Mouse (Mus musculus) ES-Bruce4 (cell line): ENCODE measurements around the gene Ccdc163. TPM values are rescaled to one million over a fixed set of nuclear protein-coding genes. Genes with fewer than 3 reads are reported as not detected.

ENCODE experiments used
- H3K27ac ChIP-seq: 2 replicates; pipeline ENCODE4 v1.5.1; 2012; ENCODE audit warnings: low read length, inconsistent platforms; ENCODE audit not compliant: insufficient read depth
- H3K27me3 ChIP-seq: 2 replicates; pipeline ENCODE4 v1.6.1; 2012; ENCODE audit warnings: mild to moderate bottlenecking, low read length, inconsistent platforms; ENCODE audit not compliant: control insufficient read depth, poor library complexity, insufficient read depth, severe bottlenecking
- H3K36me3 ChIP-seq: 2 replicates; pipeline ENCODE4 v1.6.1; 2012; ENCODE audit warnings: inconsistent platforms, mild to moderate bottlenecking, low read length, moderate library complexity; ENCODE audit not compliant: control insufficient read depth, poor library complexity, insufficient read depth, severe bottlenecking
- H3K4me1 ChIP-seq: one replicate; pipeline ENCODE4 v1.8.1; 2011; ENCODE audit warnings: low read length; ENCODE audit not compliant: control insufficient read depth, insufficient read depth
- H3K4me3 ChIP-seq: 2 replicates; pipeline ENCODE4 v1.5.1; 2011; ENCODE audit warnings: low read depth, mild to moderate bottlenecking, low read length
- H3K9ac ChIP-seq: 2 replicates; pipeline ENCODE4 v1.6.1; 2012; ENCODE audit warnings: low read depth, mild to moderate bottlenecking, inconsistent platforms; ENCODE audit not compliant: poor library complexity, severe bottlenecking
- H3K9me3 ChIP-seq: replicated peaks from 2 replicates; pipeline ENCODE4 v1.6.1; 2012; ENCODE audit warnings: mild to moderate bottlenecking, low read length, inconsistent platforms; ENCODE audit not compliant: control insufficient read depth, poor library complexity, insufficient read depth, severe bottlenecking
- CTCF ChIP-seq: IDR thresholded peaks from one replicate; pipeline ENCODE4 v1.8.1; 2011; ENCODE audit warnings: low read depth, low read length
- EP300 ChIP-seq: IDR thresholded peaks from 2 replicates; pipeline ENCODE4 v1.6.1; 2011; ENCODE audit warnings: low read depth, low read length; ENCODE audit not compliant: insufficient read depth
- POLR2A ChIP-seq: IDR thresholded peaks from one replicate; pipeline ENCODE4 v1.8.1; 2011; ENCODE audit warnings: low read length; ENCODE audit not compliant: insufficient read depth
- polyA plus RNA-seq: library from polyadenylated mRNA; stranded (reverse); fragments of >200 nt; gene quantifications from 2 replicates; pipeline ENCODE4 v1.2.4, GENCODE M21; 2011; ENCODE audit warnings: low read depth; ENCODE audit not compliant: missing spikeins, insufficient read depth, insufficient read length

Ccdc163 gene
- polyA plus RNA-seq, 1 experiment: 45.2 TPM

DNA sequence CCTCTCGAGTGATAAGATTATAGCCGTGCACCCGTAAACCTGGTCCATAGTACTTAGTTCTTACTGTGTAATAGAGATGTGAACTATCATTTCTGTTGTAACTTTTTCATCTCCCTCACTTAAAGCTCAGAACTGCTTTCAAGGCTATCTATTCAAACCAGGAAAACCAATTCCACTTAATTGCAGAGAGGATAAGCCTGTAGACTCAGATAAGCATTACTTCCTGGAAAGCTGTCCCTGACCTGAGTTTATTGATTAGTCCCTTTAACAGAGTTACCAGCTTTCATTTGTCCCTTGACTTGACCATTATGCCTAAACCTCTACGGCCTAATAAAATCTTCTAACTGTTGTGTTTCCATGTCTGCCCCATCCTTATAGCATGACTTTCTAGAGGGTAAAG is 24.4 kb upstream of the Ccdc163 start:
- TF ChIP-seq EP300: no peak
- TF ChIP-seq POLR2A: no peak
- no peak for TF ChIP-seq CTCF
- Histone ChIP-seq H3K4me1 (no peaks in the 10 kb centered on the region), H3K27me3 (no peaks in the 10 kb centered on the region), H3K9ac (no peak overlapping the region), H3K36me3 (peaks cover 26% of the 10 kb centered on the region), H3K4me3 (no peak overlapping the region), H3K9me3 (no peaks in the 10 kb centered on the region), H3K27ac (0 out of 2 replicates have a peak overlapping the region, but pooled peaks have one; percentile 97)

DNA sequence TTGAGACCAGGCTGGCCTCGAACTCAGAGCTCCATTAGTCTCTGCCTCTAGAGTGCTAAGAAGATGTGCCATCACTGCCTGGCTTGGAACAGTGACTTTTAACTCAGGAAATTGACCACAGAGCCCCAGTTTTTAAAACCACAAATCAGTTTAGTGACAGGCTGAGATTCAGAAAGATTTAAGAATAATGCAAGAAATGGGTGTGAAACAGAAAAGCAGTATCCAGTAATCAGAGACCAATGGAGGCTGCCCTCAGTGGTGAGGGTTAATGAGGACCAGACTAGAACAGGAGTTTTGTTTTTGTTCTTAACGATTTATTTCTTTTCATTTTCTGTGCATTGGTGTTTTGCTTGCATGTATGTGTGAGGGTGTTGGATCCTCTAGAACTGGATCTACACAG is 23.6 kb upstream of the Ccdc163 start:
- Histone ChIP-seq H3K27me3 (no peaks in the 10 kb centered on the region), H3K9ac (peak overlapping the region; percentile 62), H3K4me1 (no peaks in the 10 kb centered on the region), H3K36me3 (peaks cover 33% of the 10 kb centered on the region), H3K9me3 (no peaks in the 10 kb centered on the region), H3K4me3 (peak overlapping the region; percentile 52; the same call in 1 of the 2 replicates), H3K27ac (peak overlapping the region; percentile 97)
- TF ChIP-seq EP300 (no peak), CTCF (no peak), POLR2A (no peak)

DNA sequence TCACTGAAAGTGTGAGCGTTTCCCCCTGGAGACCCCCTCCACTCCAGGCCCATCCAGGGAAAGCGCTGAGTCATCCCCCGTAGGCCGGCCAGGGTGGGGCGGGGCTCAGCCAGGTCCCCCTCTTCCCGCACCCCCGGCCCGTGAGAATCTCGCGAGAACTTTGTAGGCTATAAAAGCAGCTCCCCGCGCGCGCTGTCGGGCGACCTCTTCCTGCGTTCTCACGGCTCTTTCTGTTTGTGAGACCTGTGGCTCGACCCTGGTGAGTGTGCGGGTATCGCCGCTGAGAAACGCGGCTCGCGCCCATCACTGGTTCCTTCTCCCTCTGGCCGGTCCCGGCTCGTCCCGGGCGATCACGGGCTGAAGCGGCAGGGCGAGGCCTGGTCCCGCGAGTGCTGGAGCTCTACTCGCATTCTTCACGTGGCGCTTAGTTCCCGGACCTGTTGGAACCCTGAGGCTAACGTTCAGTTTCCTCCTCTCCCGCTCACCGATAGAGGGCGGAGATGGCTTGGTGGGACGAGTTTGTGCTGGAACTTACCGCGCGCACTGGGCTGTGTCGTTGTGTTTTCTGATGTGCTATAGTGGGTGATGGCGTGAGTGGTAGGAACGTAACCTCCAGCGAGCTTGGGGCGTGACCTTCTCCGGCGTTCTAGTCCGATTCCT is 22.8 kb upstream of the Ccdc163 start, which contains the start of gene Prdx1:
Gene Prdx1, plus strand, starts transcription at position 143 of the 660 bp plus-strand sequence.
- peak within 1 kb of the TSS; percentile 100 for H3K4me3 ChIP-seq

DNA sequence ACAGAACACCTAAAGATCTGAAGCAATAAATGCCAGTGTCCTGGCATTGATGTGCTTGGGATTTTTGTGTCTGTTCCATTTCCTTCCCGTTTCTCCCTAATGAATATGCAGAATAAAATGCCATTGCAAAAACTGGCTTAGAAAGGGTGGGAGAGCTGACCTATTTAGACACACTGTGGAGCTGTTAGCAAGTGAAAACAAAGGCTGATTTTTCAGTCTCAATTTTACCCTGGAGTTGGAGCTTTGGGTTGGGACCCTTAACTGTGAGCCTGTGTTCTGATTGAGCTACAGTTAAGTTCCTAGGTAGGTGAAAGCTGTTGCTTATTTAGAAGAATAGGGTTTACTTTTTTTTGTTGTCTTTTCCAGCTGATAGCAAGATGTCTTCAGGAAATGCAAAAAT is 21.3 kb upstream of the Ccdc163 start:
- no peaks in the 10 kb centered on the region for H3K27me3 ChIP-seq
- TF ChIP-seq POLR2A: no peak
- no peak for TF ChIP-seq CTCF
- no peak for TF ChIP-seq EP300
- H3K4me1 ChIP-seq: no peaks in the 10 kb centered on the region
- H3K9ac ChIP-seq: peak overlapping the region; percentile 62
- H3K27ac ChIP-seq: peak overlapping the region; percentile 62; the same call in 1 of the 2 replicates
- H3K9me3 ChIP-seq: no peaks in the 10 kb centered on the region
- H3K36me3 ChIP-seq: peaks cover 56% of the 10 kb centered on the region
- peak overlapping the region; percentile 100 for H3K4me3 ChIP-seq

More for the DNA sequence above, 22.8 kb upstream of the Ccdc163 start, which contains the start of gene Prdx1:
- H3K36me3 ChIP-seq: peaks cover 41% of the 10 kb centered on the region
- H3K9me3 ChIP-seq: no peaks in the 10 kb centered on the region
- no peaks in the 10 kb centered on the region for H3K27me3 ChIP-seq
- peak within 1 kb of the TSS; percentile 97 for H3K27ac ChIP-seq
- no peaks in the 10 kb centered on the region for H3K4me1 ChIP-seq
- H3K9ac ChIP-seq: peak within 1 kb of the TSS; percentile 62
- TF ChIP-seq EP300: peak; percentile 77
- TF ChIP-seq CTCF: peak; percentile 64
- peak; percentile 98 for TF ChIP-seq POLR2A

DNA sequence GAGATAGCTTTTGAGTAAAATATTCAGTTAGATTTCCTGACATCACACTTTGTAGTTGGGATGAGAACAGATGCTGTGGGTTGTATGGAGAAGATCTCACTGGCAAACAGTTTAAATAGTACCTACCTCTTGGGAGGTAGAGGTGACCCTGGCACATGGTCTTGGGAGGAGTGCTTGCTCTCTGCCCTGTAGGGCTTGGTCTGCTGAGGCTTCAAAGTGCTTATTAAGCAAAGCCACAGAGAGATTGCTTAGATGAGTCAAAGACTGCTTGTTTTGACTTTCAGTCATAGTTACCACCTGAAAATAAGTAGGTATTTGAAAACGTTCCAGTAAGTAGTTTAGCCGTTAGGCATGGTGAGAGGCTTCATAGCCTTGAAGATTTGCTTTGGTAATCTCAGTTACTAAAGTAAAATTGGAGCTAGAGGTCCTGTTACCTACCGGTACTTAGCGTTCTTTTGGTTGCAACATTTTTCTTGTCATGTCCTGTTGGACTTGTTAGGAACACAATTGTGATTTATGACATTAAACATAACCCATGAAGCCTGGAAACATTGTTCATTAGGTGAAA is 18.9 kb upstream of the Ccdc163 start:
- peak overlapping the region; percentile 34 for H3K4me3 ChIP-seq
- no peaks in the 10 kb centered on the region for H3K4me1 ChIP-seq
- TF ChIP-seq EP300 (no peak), CTCF (no peak), POLR2A (no peak)
- H3K9ac ChIP-seq: peak overlapping the region; percentile 62; the same call in 1 of the 2 replicates
- peak overlapping the region; percentile 11; the same call in 1 of the 2 replicates for H3K27ac ChIP-seq
- no peaks in the 10 kb centered on the region for H3K9me3 ChIP-seq
- H3K27me3 ChIP-seq: no peaks in the 10 kb centered on the region
- peaks cover 79% of the 10 kb centered on the region for H3K36me3 ChIP-seq

DNA sequence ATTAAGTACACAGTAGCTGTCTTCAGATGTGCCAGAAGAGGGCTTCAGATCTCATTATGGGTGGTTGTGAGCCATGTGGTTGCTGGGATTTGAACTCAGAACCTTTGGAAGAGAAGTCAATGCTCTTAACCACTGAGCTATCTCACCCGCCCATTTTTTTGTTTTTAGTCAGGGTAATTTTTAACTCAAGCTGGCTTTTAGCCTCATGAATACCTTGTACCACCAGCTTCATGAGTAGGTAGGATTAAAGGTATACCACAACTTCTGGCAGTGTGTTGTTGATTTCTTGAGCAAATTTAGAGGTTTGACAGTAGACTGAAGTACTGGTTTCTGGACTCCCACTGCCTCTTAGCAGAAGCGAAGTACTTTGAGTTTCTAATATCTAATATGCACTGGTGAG is 16.2 kb upstream of the Ccdc163 start:
- TF ChIP-seq EP300: no peak
- Histone ChIP-seq H3K27me3 (no peaks in the 10 kb centered on the region), H3K4me3 (no peak overlapping the region), H3K36me3 (peaks cover 95% of the 10 kb centered on the region), H3K9me3 (no peaks in the 10 kb centered on the region), H3K4me1 (no peaks in the 10 kb centered on the region), H3K27ac (no peak overlapping the region), H3K9ac (no peak overlapping the region)
